ENCODE assay signal across 13 mouse cellular contexts in the genomic region with DNA sequence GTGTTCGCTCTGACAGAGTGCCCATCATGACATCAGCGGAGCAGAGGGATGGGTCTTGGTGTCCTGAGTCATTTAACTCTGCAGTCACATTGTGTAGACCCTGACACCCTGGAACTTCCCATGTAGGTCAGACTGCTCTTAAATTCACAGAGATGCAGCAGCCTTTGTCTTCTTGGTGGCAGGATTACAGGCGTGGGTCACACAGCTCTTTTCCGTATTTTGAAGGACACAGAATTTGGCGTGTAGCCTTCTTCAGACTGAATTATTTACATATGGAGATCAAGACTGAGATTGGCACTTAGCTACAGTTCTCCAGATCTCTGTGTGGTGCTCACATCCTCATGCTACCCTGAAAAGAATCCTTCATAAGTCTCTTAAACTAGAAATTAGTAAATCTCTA.
DNase-seq lines count a peak whose midpoint lies in the region; ATAC-seq lines count a peak whose summit lies in the region.
"Had no signal": no experiment of that assay in that cellular context is flagged by ENCODE, and none has a peak within 500 bp of the region (broad histone marks: within the 10 kb centered on the region; RNA-seq: fewer than 3 reads in every experiment).

No protein-coding gene starts in this region.

- H3K36me3 ChIP-seq in kidney, embryonic 15.5 days = no peaks in the 10 kb centered on the region

- H3K4me2 ChIP-seq in kidney, embryonic 15.5 days = 0 out of 2 replicates have a peak overlapping the region, but pooled peaks have one; percentile 0

- no peak overlapping the region for H3K9ac ChIP-seq in kidney, embryonic 15.5 days

- no peak overlapping the region for H3K4me3 ChIP-seq in kidney, embryonic 15.5 days (replicated peaks)

- H3K9me3 ChIP-seq in kidney, embryonic 15.5 days (replicated peaks) = no peaks in the 10 kb centered on the region

- H3K27me3 ChIP-seq in kidney, embryonic 15.5 days = no peaks in the 10 kb centered on the region

- 63% methylated on average over 5 of the region's 5 CpGs for WGBS in kidney, embryonic 15.5 days

- H3K27ac ChIP-seq in kidney, embryonic 15.5 days = peak overlapping the region; percentile 64

- intact Hi-C loops in gastrocnemius, postnatal 14 days (cut with DNase I; ENCODE audit: low total_unique reads) = no loop called here

- ATAC-seq in kidney, embryonic 15.5 days (replicated peaks; ENCODE audit: low FRiP score) = no peak
- ATAC-seq: hindbrain, embryonic 16.5 days had no signal

- peak; percentile 9 for DNase-seq in gastrocnemius, postnatal 14 days
- no peak for DNase-seq in gastrocnemius, postnatal 25 days
- no peak for DNase-seq in kidney, adult 11 months
- DNase-seq in retina, postnatal 1 day = peak; percentile 13
- DNase-seq in retina, embryonic 14.5 days (ENCODE audit: low spot score) = no peak
- no peak for DNase-seq in thymus, postnatal 0 days (ENCODE audit: low spot score)
- no peak for DNase-seq in layer of hippocampus, postnatal 36 days
- DNase-seq: adrenal gland, postnatal 10 days; cerebellum, postnatal 36 days; liver; thymus, adult 18-20 months had no signal

- peaks cover 20% of the 10 kb centered on the region for H3K4me1 ChIP-seq in kidney, embryonic 15.5 days

Comparison
In these comparisons a context has a peak if more than half of its experiments do, and no peak if none do; other contexts are left out.
1. DNase-seq: peak in gastrocnemius, postnatal 14 days (single experiment) and retina, postnatal 1 day (single experiment); none in gastrocnemius, postnatal 25 days (single experiment), kidney, adult 11 months (single experiment), retina, embryonic 14.5 days (single experiment), thymus, postnatal 0 days (single experiment) and layer of hippocampus, postnatal 36 days (0 of 2).